Mouse (Mus musculus): ENCODE measurements at regions not wholly inside any gene's neighbourhood (a gene's known extent, or its start where the extent isn't known, plus 50 kb on each side); places are given as distances from the start of the nearest gene placed in this dataset.

- in situ Hi-C loops (cut with MboI, MseI) = no loop called here
Observed at GRCm38 (mm10) chr15:74461935-74462334, 174.2 kb downstream of the Mroh4 start.

GRCm38 (mm10) chr15:74459345-74459975 lies 176.7 kb downstream of the Mroh4 start:
- in situ Hi-C loops (cut with MboI, MseI) = no loop called here

- in situ Hi-C loops (cut with MboI, MseI) = no loop called here
Observed at GRCm38 (mm10) chr15:74458940-74459339, 177.2 kb downstream of the Mroh4 start.

GRCm38 (mm10) chr15:74457965-74458364 lies 178.2 kb downstream of the Mroh4 start:
- in situ Hi-C loops (cut with MboI, MseI) = no loop called here

GRCm38 (mm10) chr15:74456675-74457040 lies 179.5 kb downstream of the Mroh4 start:
- in situ Hi-C loops (cut with MboI, MseI) = no loop called here

- in situ Hi-C loops (cut with MboI, MseI) = no loop called here
Observed at GRCm38 (mm10) chr15:74455921-74456674, 180.1 kb downstream of the Mroh4 start.

GRCm38 (mm10) chr15:74454543-74454942 lies 181.6 kb downstream of the Mroh4 start:
- in situ Hi-C loops (cut with MboI, MseI) = no loop called here

- in situ Hi-C loops (cut with MboI, MseI) = no loop called here
Observed at GRCm38 (mm10) chr15:74453810-74454209, 182.3 kb downstream of the Mroh4 start.

GRCm38 (mm10) chr15:74452426-74452825 lies 183.7 kb downstream of the Mroh4 start:
- in situ Hi-C loops (cut with MboI, MseI) = no loop called here

- in situ Hi-C loops (cut with MboI, MseI) = no loop called here
Observed at GRCm38 (mm10) chr15:74441889-74442288, 194.3 kb downstream of the Mroh4 start.

GRCm38 (mm10) chr15:74426989-74427388 lies 209.2 kb downstream of the Mroh4 start:
- in situ Hi-C loops (cut with MboI, MseI) = no loop called here

- in situ Hi-C loops (cut with MboI, MseI) = no loop called here
Observed at GRCm38 (mm10) chr15:74423001-74423400, 213.2 kb downstream of the Mroh4 start.

GRCm38 (mm10) chr15:74420550-74420949 lies 215.6 kb downstream of the Mroh4 start:
- in situ Hi-C loops (cut with MboI, MseI) = no loop called here

- in situ Hi-C loops (cut with MboI, MseI) = no loop called here
Observed at GRCm38 (mm10) chr15:74418635-74419034, 217.5 kb downstream of the Mroh4 start.

GRCm38 (mm10) chr15:74413217-74413616 lies 222.9 kb downstream of the Mroh4 start:
- in situ Hi-C loops (cut with MboI, MseI) = no loop called here

- in situ Hi-C loops (cut with MboI, MseI) = no loop called here
Observed at GRCm38 (mm10) chr15:74412261-74412660, 223.9 kb downstream of the Mroh4 start.

- in situ Hi-C loops (cut with MboI, MseI) = no loop called here
Observed at GRCm38 (mm10) chr15:74411097-74411496, 225.1 kb downstream of the Mroh4 start.

GRCm38 (mm10) chr15:74404866-74405265 lies 231.3 kb downstream of the Mroh4 start:
- in situ Hi-C loops (cut with MboI, MseI) = no loop called here

GRCm38 (mm10) chr15:74401275-74401674 lies 234.9 kb downstream of the Mroh4 start:
- in situ Hi-C loops (cut with MboI, MseI) = no loop called here

- in situ Hi-C loops (cut with MboI, MseI) = no loop called here
Observed at GRCm38 (mm10) chr15:74396029-74396428, 240.1 kb downstream of the Mroh4 start.

GRCm38 (mm10) chr15:74387533-74387932 lies 248.6 kb downstream of the Mroh4 start:
- in situ Hi-C loops (cut with MboI, MseI) = no loop called here

- in situ Hi-C loops (cut with MboI, MseI) = no loop called here
Observed at GRCm38 (mm10) chr15:74382556-74382955, 253.6 kb downstream of the Mroh4 start.

- in situ Hi-C loops (cut with MboI, MseI) = no loop called here
Observed at GRCm38 (mm10) chr15:74379366-74379765, 256.8 kb downstream of the Mroh4 start.
